Mouse (Mus musculus) limb, embryonic 11.5 days (tissue): ENCODE data around the gene Olfr122. TPM values are rescaled to one million over a fixed set of nuclear protein-coding genes. Genes with fewer than 3 reads are reported as not detected.

Source experiments
- ATAC-seq: fragments of 200-750 bp; cut with Nextera tagmentation; 2 replicates; pipeline ENCODE4 v1.8.0; 2017; ENCODE audit warnings: low read depth; ENCODE audit not compliant: insufficient number of reproducible peaks, low FRiP score, low TSS enrichment
- DNase-seq: peaks from one replicate; pipeline ENCODE4 v3.0.0-alpha.2; 2015; ENCODE audit warnings: low spot score
- H3K27ac ChIP-seq: fragments of 300-500 bp; sonication (generic); replicated peaks from 2 replicates; pipeline ENCODE4 v1.5.1; 2014; ENCODE audit warnings: low read depth, mild to moderate bottlenecking, low read length
- H3K27me3 ChIP-seq: fragments of 300-500 bp; sonication (generic); 2 replicates; pipeline ENCODE4 v1.6.1; 2014; ENCODE audit warnings: mild to moderate bottlenecking, low read length, mixed read lengths; ENCODE audit not compliant: control insufficient read depth, insufficient read depth
- H3K36me3 ChIP-seq: fragments of 300-500 bp; sonication (generic); 2 replicates; pipeline ENCODE4 v1.6.1; 2014; ENCODE audit warnings: mild to moderate bottlenecking, low read length, moderate library complexity, mixed read lengths; ENCODE audit not compliant: control insufficient read depth, insufficient read depth
- H3K4me1 ChIP-seq: fragments of 300-500 bp; sonication (generic); 2 replicates; pipeline ENCODE4 v1.6.1; 2014; ENCODE audit warnings: low read length, mixed read lengths; ENCODE audit not compliant: control insufficient read depth, insufficient read depth
- H3K4me2 ChIP-seq: fragments of 300-500 bp; sonication (generic); 2 replicates; pipeline ENCODE4 v1.6.1; 2014; ENCODE audit warnings: low read depth, mild to moderate bottlenecking, moderate library complexity; ENCODE audit not compliant: severe bottlenecking
- H3K4me3 ChIP-seq: fragments of 300-500 bp; sonication (generic); 2 replicates; pipeline ENCODE4 v1.5.1; 2014; ENCODE audit warnings: low read depth, low read length
- H3K9ac ChIP-seq: fragments of 300-500 bp; sonication (generic); 2 replicates; pipeline ENCODE4 v1.6.1; 2014; ENCODE audit warnings: mild to moderate bottlenecking, low read length
- H3K9me3 ChIP-seq: fragments of 300-500 bp; sonication (generic); 2 replicates; pipeline ENCODE4 v1.6.1; 2016; ENCODE audit warnings: low read length; ENCODE audit not compliant: control insufficient read depth
- WGBS: fragments of 180-500 bp; shearing (Covaris S2); extraction: QIAGEN DNeasy Blood & Tissue Kit; methylation state at CpG from one replicate; pipeline ENCODE4 v1.1.7; 2014; 5-methylcytosine and 5-hydroxymethylcytosine counted together
- polyA plus RNA-seq: library from polyadenylated mRNA; unstranded; fragments of >200 nt; fragmentation: Nextera tagmentation; extraction: Ambion mirVana; gene quantifications from 2 replicates; pipeline ENCODE4 v1.2.1, GENCODE M21; 2014

Olfr122 gene
- polyA plus RNA-seq: not detected in 2 replicates

DNA sequence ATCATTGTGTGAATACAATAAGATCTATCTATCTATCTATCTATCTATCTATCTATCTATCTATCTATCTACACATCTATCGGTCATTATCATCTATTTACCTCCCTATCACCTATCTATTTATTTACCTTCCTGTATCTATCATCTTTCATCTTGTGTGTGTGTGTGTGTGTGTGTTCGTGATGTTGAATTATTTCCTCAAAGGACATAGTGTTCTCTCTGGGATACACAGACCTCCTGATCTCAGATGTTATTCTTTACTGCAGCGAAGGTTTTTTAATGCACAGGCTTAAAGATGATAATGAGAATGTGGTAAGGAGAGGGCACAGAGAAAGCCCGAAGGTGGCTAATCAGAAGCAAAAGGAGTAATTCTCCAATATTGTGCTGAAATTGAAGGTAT lies at the start of gene Olfr122:
TSS of gene Olfr122 (plus strand) at position 301 of the 400 bp plus-strand sequence.
- ATAC-seq (no peak), DNase-seq (no peak)
- no peaks in the 10 kb centered on the region for H3K9me3 ChIP-seq
- H3K4me3 ChIP-seq: no peak within 1 kb of the TSS
- no peaks in the 10 kb centered on the region for H3K27me3 ChIP-seq
- H3K4me2 ChIP-seq: no peak within 1 kb of the TSS
- H3K4me1 ChIP-seq: no peaks in the 10 kb centered on the region
- 87% methylated on average over 4 of the region's 4 CpGs for WGBS
- H3K9ac ChIP-seq: no peak within 1 kb of the TSS
- H3K36me3 ChIP-seq: no peaks in the 10 kb centered on the region
- no peak within 1 kb of the TSS for H3K27ac ChIP-seq

DNA sequence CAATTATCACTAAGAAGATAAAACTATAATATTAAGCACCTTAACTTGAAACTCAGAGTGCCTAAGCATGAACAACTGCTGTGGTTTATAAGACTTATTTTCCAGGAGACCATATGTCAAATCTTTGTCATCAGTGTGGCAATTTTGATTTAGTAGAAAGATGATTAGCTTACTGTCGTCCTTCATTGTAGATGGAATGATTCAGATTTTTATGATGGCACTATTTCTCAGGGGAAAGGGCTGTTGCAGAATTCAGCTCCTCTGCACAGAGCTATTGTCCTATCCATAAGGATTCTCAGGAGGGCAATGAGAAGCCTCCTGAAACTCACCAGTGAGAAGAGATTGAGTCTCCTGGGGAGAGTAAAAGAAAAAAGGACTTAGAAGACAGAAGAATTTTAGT lies 46.9 kb upstream of the Olfr122 start, which contains the start of gene Olfr120:
TSS of gene Olfr120 (plus strand) at position 301 of the 400 bp plus-strand sequence.
- no peaks in the 10 kb centered on the region for H3K27me3 ChIP-seq
- ATAC-seq (no peak), DNase-seq (no peak)
- H3K4me1 ChIP-seq: no peaks in the 10 kb centered on the region
- no peaks in the 10 kb centered on the region for H3K36me3 ChIP-seq
- no peak within 1 kb of the TSS for H3K9ac ChIP-seq
- no peak within 1 kb of the TSS for H3K4me2 ChIP-seq
- H3K27ac ChIP-seq: no peak within 1 kb of the TSS
- 74% methylated on average over 1 of the region's 1 CpGs for WGBS
- H3K9me3 ChIP-seq: no peaks in the 10 kb centered on the region
- no peak within 1 kb of the TSS for H3K4me3 ChIP-seq

DNA sequence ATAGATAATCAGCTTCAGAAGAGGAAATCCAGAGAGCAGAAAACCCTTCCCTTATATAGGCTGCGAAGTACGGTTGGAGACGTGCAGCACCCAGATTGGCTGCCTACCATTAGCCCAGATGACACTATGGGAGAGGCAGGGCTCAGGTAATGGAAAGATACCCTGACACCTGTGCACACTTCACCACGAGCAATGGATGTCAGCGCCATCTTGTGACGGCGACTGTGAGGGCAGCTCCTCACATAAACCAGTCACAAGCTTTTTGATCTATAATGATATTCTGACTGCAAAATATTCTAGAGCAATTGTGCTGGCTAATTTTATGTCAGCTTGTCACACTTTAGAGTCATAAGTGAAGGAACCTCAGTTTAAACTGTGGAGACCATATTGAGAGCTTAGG lies 30.3 kb upstream of the Olfr122 start:
- H3K4me2 ChIP-seq: no peak overlapping the region
- H3K4me3 ChIP-seq: no peak overlapping the region
- no peaks in the 10 kb centered on the region for H3K36me3 ChIP-seq
- H3K9me3 ChIP-seq: no peaks in the 10 kb centered on the region
- DNase-seq (no peak), ATAC-seq (no peak)
- H3K27me3 ChIP-seq: no peaks in the 10 kb centered on the region
- 49% methylated on average over 7 of the region's 7 CpGs for WGBS
- no peak overlapping the region for H3K27ac ChIP-seq
- no peak overlapping the region for H3K9ac ChIP-seq
- H3K4me1 ChIP-seq: no peaks in the 10 kb centered on the region

DNA sequence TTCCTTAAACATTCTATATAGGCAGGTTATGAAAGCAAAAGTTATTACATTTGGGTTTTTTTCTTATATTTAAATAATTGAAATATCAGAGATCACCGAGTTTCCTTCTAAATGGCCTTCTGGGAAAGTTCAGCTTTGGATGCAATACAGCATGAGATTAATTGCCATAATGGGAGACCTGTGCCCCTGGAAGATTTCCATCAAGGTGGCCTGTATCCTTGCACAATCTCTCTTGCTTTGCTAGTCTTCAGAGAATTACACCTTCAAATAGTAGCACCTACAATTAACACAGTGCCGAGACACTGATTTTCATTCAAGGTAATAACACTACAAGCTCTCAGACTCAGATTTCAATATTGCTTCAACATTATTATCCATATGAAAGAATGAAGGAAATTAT lies 24.8 kb downstream of the Olfr122 start, which contains the start of gene Olfr123:
TSS of gene Olfr123 (plus strand) at position 301 of the 400 bp plus-strand sequence.
- no peak within 1 kb of the TSS for H3K9ac ChIP-seq
- H3K36me3 ChIP-seq: no peaks in the 10 kb centered on the region
- 89% methylated on average over 2 of the region's 2 CpGs for WGBS
- no peak within 1 kb of the TSS for H3K4me2 ChIP-seq
- H3K4me3 ChIP-seq: no peak within 1 kb of the TSS
- no peaks in the 10 kb centered on the region for H3K4me1 ChIP-seq
- ATAC-seq: no peak
- peaks cover 3% of the 10 kb centered on the region; the same call in 1 of the 2 replicates for H3K9me3 ChIP-seq
- no peaks in the 10 kb centered on the region for H3K27me3 ChIP-seq
- H3K27ac ChIP-seq: no peak within 1 kb of the TSS
- DNase-seq: no peak

DNA sequence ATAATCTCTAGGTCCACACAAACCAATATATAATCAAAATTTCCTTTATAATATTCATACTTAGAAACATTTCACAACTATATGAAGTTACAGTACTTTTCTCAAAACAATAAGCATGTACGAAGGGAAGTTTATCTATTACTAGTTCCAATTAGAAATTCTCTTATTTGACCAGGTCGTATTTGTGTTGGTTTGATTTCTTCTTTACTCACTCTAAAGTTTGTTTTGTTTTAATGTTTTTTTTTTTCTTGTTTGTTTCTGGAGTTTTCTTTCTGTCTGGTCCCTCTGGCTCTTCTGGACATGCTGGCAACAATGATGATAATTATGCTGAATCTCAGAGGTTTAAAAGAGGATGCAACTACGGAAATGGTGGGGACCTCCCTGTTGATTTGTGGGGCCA lies 31.2 kb downstream of the Olfr122 start, which contains the start of gene Olfr124:
TSS of gene Olfr124 (plus strand) at position 301 of the 400 bp plus-strand sequence.
- Histone ChIP-seq H3K27ac (no peak within 1 kb of the TSS), H3K9me3 (peaks cover 3% of the 10 kb centered on the region; the same call in 1 of the 2 replicates), H3K27me3 (no peaks in the 10 kb centered on the region), H3K4me1 (no peaks in the 10 kb centered on the region), H3K36me3 (no peaks in the 10 kb centered on the region), H3K4me2 (no peak within 1 kb of the TSS), H3K9ac (no peak within 1 kb of the TSS), H3K4me3 (no peak within 1 kb of the TSS)
- no peak for ATAC-seq
- WGBS: 90% methylated on average over 3 of the region's 3 CpGs
- no peak for DNase-seq

Other genes starting within 250 kb of the Olfr122 start
- gene Olfr112, start 199.2 kb upstream of the Olfr122 start, polyA plus RNA-seq: not detected in 2 replicates
- not detected in 2 replicates for gene Olfr113, start 190.9 kb upstream of the Olfr122 start, polyA plus RNA-seq
- gene Olfr114, start 175.9 kb upstream of the Olfr122 start, polyA plus RNA-seq: not detected in 2 replicates
- gene Olfr115, start 141.5 kb upstream of the Olfr122 start, polyA plus RNA-seq: not detected in 2 replicates
- not detected in 2 replicates for gene Olfr116, start 141.4 kb upstream of the Olfr122 start, polyA plus RNA-seq
- not detected in 2 replicates for gene Olfr117, start 104.8 kb upstream of the Olfr122 start, polyA plus RNA-seq
- not detected in 2 replicates for gene Olfr118, start 101.6 kb upstream of the Olfr122 start, polyA plus RNA-seq
- not detected in 2 replicates for gene Olfr119, start 72.0 kb upstream of the Olfr122 start, polyA plus RNA-seq
- gene Olfr120, start 46.8 kb upstream of the Olfr122 start, polyA plus RNA-seq: not detected in 2 replicates
- not detected in 2 replicates for gene Olfr121, start 19.8 kb upstream of the Olfr122 start, polyA plus RNA-seq
- gene Olfr123, start 24.9 kb downstream of the Olfr122 start, polyA plus RNA-seq: not detected in 2 replicates
- gene Olfr124, start 31.3 kb downstream of the Olfr122 start, polyA plus RNA-seq: not detected in 2 replicates
- not detected in 2 replicates for gene Olfr125, start 64.3 kb downstream of the Olfr122 start, polyA plus RNA-seq
- not detected in 2 replicates for gene Olfr126, start 78.9 kb downstream of the Olfr122 start, polyA plus RNA-seq
- gene Olfr127, start 131.8 kb downstream of the Olfr122 start, polyA plus RNA-seq: not detected in 2 replicates
- not detected in 2 replicates for gene Olfr128, start 151.9 kb downstream of the Olfr122 start, polyA plus RNA-seq
- not detected in 2 replicates for gene Olfr761, start 184.5 kb downstream of the Olfr122 start, polyA plus RNA-seq